Mouse (Mus musculus): ENCODE results near the gene Igsf21. TPM values are rescaled to one million over a fixed set of nuclear protein-coding genes. Genes with fewer than 3 reads are reported as not detected.

Gene Igsf21
- polyA plus RNA-seq, 1 experiment from 2014 or later = 1.5 TPM

DNA sequence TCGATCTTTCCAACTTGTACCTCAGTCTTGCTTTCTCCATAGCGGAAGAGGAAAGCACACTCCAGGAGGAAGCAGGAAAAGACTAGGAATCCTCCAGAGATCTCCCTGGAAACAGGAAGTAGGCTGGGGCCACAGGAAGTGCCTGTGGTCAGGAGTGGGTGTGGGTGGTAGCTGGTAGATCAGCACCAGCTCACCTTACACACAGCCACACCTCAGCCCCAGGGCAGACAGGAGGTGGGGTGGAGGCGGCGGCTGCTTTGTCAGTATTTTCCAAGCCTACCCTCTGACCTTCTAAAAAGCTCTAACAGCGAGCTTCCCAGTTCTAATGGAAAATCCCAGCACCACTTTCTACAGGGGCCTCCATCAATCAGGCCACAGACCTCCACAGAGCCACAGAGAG lies 107.7 kb downstream of the Igsf21 start:
- Histone ChIP-seq H3K36me3 (ENCODE audit: control insufficient read depth, insufficient read depth, low read length) (no peaks in the 10 kb centered on the region), H3K9ac (ENCODE audit: low read depth, low read length) (no peak overlapping the region), H3K27ac (ENCODE audit: low read length) (no peak overlapping the region), H3K9me3 (ENCODE audit: control insufficient read depth, low read length) (0 out of 2 replicates have a peak, but pooled peaks cover 5% of the 10 kb centered on the region), H3K4me2 (ENCODE audit: low read depth, low read length) (no peak overlapping the region), H3K4me3 (ENCODE audit: low read length) (no peak overlapping the region), H3K4me1 (ENCODE audit: control insufficient read depth, insufficient read depth, low read length) (no peaks in the 10 kb centered on the region), H3K27me3 (replicated peaks; ENCODE audit: control insufficient read depth, insufficient read depth, low read length) (no peaks in the 10 kb centered on the region)
- ATAC-seq = no peak
- WGBS = 47% methylated on average over 5 of the region's 5 CpGs

DNA sequence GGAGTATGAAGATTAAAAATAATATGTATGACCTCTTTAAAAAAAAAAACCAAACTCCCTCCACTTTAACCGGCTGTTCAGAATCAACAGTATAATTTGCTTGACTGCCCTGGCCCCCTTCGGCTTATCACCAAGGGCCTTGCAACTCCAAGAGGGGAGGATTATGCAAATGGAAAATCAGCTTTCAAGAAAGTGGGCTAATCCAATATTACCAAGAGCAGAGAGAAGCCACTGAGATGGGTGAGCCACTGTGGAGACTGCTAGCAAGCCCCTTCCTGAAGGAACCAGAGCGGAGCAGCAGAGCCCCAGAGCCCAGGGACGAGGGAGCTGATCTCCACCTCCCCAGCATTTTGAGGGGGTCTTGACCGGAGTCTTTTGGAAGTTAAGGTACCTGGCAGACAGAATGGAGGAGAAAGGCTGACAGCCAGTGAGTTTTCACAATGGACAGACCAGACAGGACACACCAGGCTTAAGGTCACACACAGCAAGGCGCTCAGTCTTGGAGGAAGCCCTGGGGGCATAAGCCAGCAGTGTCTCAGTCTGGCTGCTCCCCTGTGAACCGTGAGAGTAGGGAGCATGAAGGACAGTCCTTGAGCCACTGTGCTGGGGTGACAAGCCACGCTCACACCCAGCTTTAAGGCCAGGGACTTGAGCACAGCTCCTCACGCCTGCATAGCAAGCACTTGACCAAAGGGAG lies 114.8 kb downstream of the Igsf21 start:
- Histone ChIP-seq H3K27ac (ENCODE audit: low read length) (no peak overlapping the region), H3K4me3 (ENCODE audit: low read length) (no peak overlapping the region), H3K27me3 (replicated peaks; ENCODE audit: control insufficient read depth, insufficient read depth, low read length) (no peaks in the 10 kb centered on the region), H3K9ac (ENCODE audit: low read depth, low read length) (no peak overlapping the region), H3K36me3 (ENCODE audit: control insufficient read depth, insufficient read depth, low read length) (no peaks in the 10 kb centered on the region), H3K4me1 (ENCODE audit: control insufficient read depth, insufficient read depth, low read length) (no peaks in the 10 kb centered on the region), H3K4me2 (ENCODE audit: low read depth, low read length) (no peak overlapping the region), H3K9me3 (ENCODE audit: control insufficient read depth, low read length) (no peaks in the 10 kb centered on the region)
- no peak for ATAC-seq
- 37% methylated on average over 9 of the region's 9 CpGs for WGBS

- no peaks in the 10 kb centered on the region for H3K36me3 ChIP-seq (ENCODE audit: control insufficient read depth, insufficient read depth, low read length)
- no peak overlapping the region for H3K27ac ChIP-seq (ENCODE audit: low read length)
- H3K4me1 ChIP-seq (ENCODE audit: control insufficient read depth, insufficient read depth, low read length) = no peaks in the 10 kb centered on the region
- no peak overlapping the region for H3K9ac ChIP-seq (ENCODE audit: low read depth, low read length)
- H3K9me3 ChIP-seq (ENCODE audit: control insufficient read depth, low read length) = no peaks in the 10 kb centered on the region
- no peak overlapping the region for H3K4me3 ChIP-seq (ENCODE audit: low read length)
- ATAC-seq = no peak
- H3K4me2 ChIP-seq (ENCODE audit: low read depth, low read length) = no peak overlapping the region
- 7% methylated on average over 5 of the region's 5 CpGs for WGBS
- no peaks in the 10 kb centered on the region for H3K27me3 ChIP-seq (replicated peaks; ENCODE audit: control insufficient read depth, insufficient read depth, low read length)
Measured at GRCm38 (mm10) chr4:140131201-140131600, 115.4 kb downstream of the Igsf21 start.

- no peaks in the 10 kb centered on the region for H3K36me3 ChIP-seq (ENCODE audit: control insufficient read depth, insufficient read depth, low read length)
Measured at GRCm38 (mm10) chr4:140129553-140130275, 116.9 kb downstream of the Igsf21 start.

GRCm38 (mm10) chr4:140128116-140128515 lies 118.5 kb downstream of the Igsf21 start:
- Histone ChIP-seq H3K36me3 (ENCODE audit: control insufficient read depth, insufficient read depth, low read length) (no peaks in the 10 kb centered on the region), H3K9ac (ENCODE audit: low read depth, low read length) (no peak overlapping the region), H3K9me3 (ENCODE audit: control insufficient read depth, low read length) (no peaks in the 10 kb centered on the region), H3K27ac (ENCODE audit: low read length) (no peak overlapping the region), H3K4me2 (ENCODE audit: low read depth, low read length) (no peak overlapping the region), H3K4me3 (ENCODE audit: low read length) (no peak overlapping the region), H3K4me1 (ENCODE audit: control insufficient read depth, insufficient read depth, low read length) (no peaks in the 10 kb centered on the region), H3K27me3 (replicated peaks; ENCODE audit: control insufficient read depth, insufficient read depth, low read length) (no peaks in the 10 kb centered on the region)
- 68% methylated on average over 11 of the region's 11 CpGs for WGBS
- ATAC-seq = no peak

More at GRCm38 (mm10) chr4:140129553-140130275, 116.9 kb downstream of the Igsf21 start:
- Histone ChIP-seq H3K4me2 (ENCODE audit: low read depth, low read length) (no peak overlapping the region), H3K4me3 (ENCODE audit: low read length) (no peak overlapping the region), H3K4me1 (ENCODE audit: control insufficient read depth, insufficient read depth, low read length) (no peaks in the 10 kb centered on the region), H3K9ac (ENCODE audit: low read depth, low read length) (no peak overlapping the region), H3K27ac (ENCODE audit: low read length) (no peak overlapping the region), H3K9me3 (ENCODE audit: control insufficient read depth, low read length) (no peaks in the 10 kb centered on the region), H3K27me3 (replicated peaks; ENCODE audit: control insufficient read depth, insufficient read depth, low read length) (no peaks in the 10 kb centered on the region)
- 46% methylated on average over 12 of the region's 12 CpGs for WGBS
- ATAC-seq = no peak

- WGBS = 88% methylated on average over 7 of the region's 7 CpGs
- Histone ChIP-seq H3K4me3 (ENCODE audit: low read length) (no peak overlapping the region), H3K36me3 (ENCODE audit: control insufficient read depth, insufficient read depth, low read length) (no peaks in the 10 kb centered on the region), H3K4me2 (ENCODE audit: low read depth, low read length) (no peak overlapping the region), H3K9ac (ENCODE audit: low read depth, low read length) (no peak overlapping the region), H3K4me1 (ENCODE audit: control insufficient read depth, insufficient read depth, low read length) (no peaks in the 10 kb centered on the region), H3K27me3 (replicated peaks; ENCODE audit: control insufficient read depth, insufficient read depth, low read length) (no peaks in the 10 kb centered on the region), H3K27ac (ENCODE audit: low read length) (no peak overlapping the region), H3K9me3 (ENCODE audit: control insufficient read depth, low read length) (no peaks in the 10 kb centered on the region)
- ATAC-seq = no peak
Measured at GRCm38 (mm10) chr4:140125806-140126205, 120.8 kb downstream of the Igsf21 start.

DNA sequence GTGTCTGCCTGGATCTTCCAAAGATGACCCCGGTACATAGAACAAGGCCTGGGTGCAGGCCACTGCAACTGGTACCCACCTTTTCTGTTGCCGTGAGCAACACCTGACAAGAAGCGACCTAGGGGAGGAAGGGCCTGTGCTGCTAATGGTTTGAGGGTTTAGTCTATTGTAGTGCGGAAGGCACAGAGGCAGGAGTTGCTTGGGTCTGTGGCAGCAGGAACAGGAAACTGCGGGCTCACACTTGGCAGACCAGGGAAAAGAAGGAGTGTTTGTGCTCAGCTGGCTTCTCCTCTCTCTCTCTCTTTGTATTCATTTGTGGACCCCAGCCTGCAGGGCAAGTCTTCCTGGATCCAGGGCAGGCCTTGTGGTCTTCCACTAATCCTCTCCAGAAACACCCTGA lies 124.0 kb downstream of the Igsf21 start:
- Histone ChIP-seq H3K4me3 (ENCODE audit: low read length) (no peak overlapping the region), H3K4me2 (ENCODE audit: low read depth, low read length) (no peak overlapping the region), H3K27ac (ENCODE audit: low read length) (no peak overlapping the region), H3K36me3 (ENCODE audit: control insufficient read depth, insufficient read depth, low read length) (no peaks in the 10 kb centered on the region), H3K27me3 (replicated peaks; ENCODE audit: control insufficient read depth, insufficient read depth, low read length) (no peaks in the 10 kb centered on the region), H3K4me1 (ENCODE audit: control insufficient read depth, insufficient read depth, low read length) (no peaks in the 10 kb centered on the region), H3K9me3 (ENCODE audit: control insufficient read depth, low read length) (no peaks in the 10 kb centered on the region), H3K9ac (ENCODE audit: low read depth, low read length) (no peak overlapping the region)
- WGBS = 91% methylated on average over 5 of the region's 5 CpGs
- no peak for ATAC-seq

GRCm38 (mm10) chr4:140117275-140117691 lies 129.3 kb downstream of the Igsf21 start:
- no peaks in the 10 kb centered on the region for H3K36me3 ChIP-seq (ENCODE audit: control insufficient read depth, insufficient read depth, low read length)
- 81% methylated on average over 7 of the region's 7 CpGs for WGBS

DNA sequence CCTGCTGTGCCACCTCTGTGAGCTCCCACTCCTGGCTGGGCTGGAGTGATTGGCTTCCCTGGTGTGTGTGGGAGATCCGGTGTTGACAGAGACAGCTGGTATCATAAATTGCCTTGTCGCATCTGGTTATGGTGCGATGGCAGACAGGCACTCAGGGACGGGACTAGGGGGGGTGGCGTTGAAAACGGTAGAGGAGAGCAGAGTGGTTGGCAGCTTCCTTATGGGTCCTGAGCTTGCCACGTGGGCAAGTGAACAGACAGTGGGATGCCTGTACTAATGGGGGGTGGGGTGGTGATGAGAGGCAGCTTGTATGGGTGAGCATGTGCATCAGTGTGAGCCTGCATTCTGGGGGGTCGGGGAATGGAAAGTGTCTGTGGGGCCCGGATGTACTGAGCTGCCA lies 130.8 kb downstream of the Igsf21 start:
- no peaks in the 10 kb centered on the region for H3K27me3 ChIP-seq (replicated peaks; ENCODE audit: control insufficient read depth, insufficient read depth, low read length)
- H3K4me2 ChIP-seq (ENCODE audit: low read depth, low read length) = no peak overlapping the region
- no peak for ATAC-seq
- no peaks in the 10 kb centered on the region for H3K36me3 ChIP-seq (ENCODE audit: control insufficient read depth, insufficient read depth, low read length)
- H3K4me1 ChIP-seq (ENCODE audit: control insufficient read depth, insufficient read depth, low read length) = no peaks in the 10 kb centered on the region
- 65% methylated on average over 9 of the region's 9 CpGs for WGBS
- H3K4me3 ChIP-seq (ENCODE audit: low read length) = no peak overlapping the region
- H3K27ac ChIP-seq (ENCODE audit: low read length) = no peak overlapping the region
- H3K9ac ChIP-seq (ENCODE audit: low read depth, low read length) = no peak overlapping the region
- no peaks in the 10 kb centered on the region for H3K9me3 ChIP-seq (ENCODE audit: control insufficient read depth, low read length)

More at GRCm38 (mm10) chr4:140117275-140117691, 129.3 kb downstream of the Igsf21 start:
- Histone ChIP-seq H3K4me1 (ENCODE audit: control insufficient read depth, insufficient read depth, low read length) (no peaks in the 10 kb centered on the region), H3K27me3 (replicated peaks; ENCODE audit: control insufficient read depth, insufficient read depth, low read length) (no peaks in the 10 kb centered on the region), H3K27ac (ENCODE audit: low read length) (no peak overlapping the region), H3K9me3 (ENCODE audit: control insufficient read depth, low read length) (no peaks in the 10 kb centered on the region), H3K9ac (ENCODE audit: low read depth, low read length) (no peak overlapping the region), H3K4me3 (ENCODE audit: low read length) (no peak overlapping the region), H3K4me2 (ENCODE audit: low read depth, low read length) (no peak overlapping the region)
- ATAC-seq = no peak
